Mouse (Mus musculus) ES-E14 (cell line): ENCODE results near the gene Inmt. TPM values are rescaled to one million over a fixed set of nuclear protein-coding genes. Genes with fewer than 3 reads are reported as not detected.

Experiments used
- DNase-seq: peaks from one replicate; pipeline ENCODE4 v3.0.0-alpha.2; 2013; ENCODE audit warnings: low read depth, low spot score
- H3K27ac ChIP-seq: 2 replicates; pipeline ENCODE4 v1.5.1; 2012; ENCODE audit warnings: low read depth, mild to moderate bottlenecking, low read length, moderate library complexity, mixed read lengths; ENCODE audit not compliant: poor library complexity, insufficient read depth, severe bottlenecking
- H3K36me3 ChIP-seq: 2 replicates; pipeline ENCODE4 v1.6.1; 2012; ENCODE audit warnings: mild to moderate bottlenecking, low read length, moderate library complexity, mixed read lengths; ENCODE audit not compliant: control insufficient read depth, poor library complexity, insufficient read depth, severe bottlenecking
- H3K4me1 ChIP-seq, 2 experiments: fragments of 150-350 bp in 1 of 2; sonication (generic) in 1 of 2; 2 replicates each; pipeline ENCODE4 v1.6.1; 2012; ENCODE audit warnings: low read length in 2 of 2, mild to moderate bottlenecking in 1 of 2, mixed read lengths in 1 of 2; ENCODE audit not compliant: control insufficient read depth in 2 of 2, insufficient read depth in 2 of 2, poor library complexity in 1 of 2
- H3K4me3 ChIP-seq, 2 experiments: fragments of 150-350 bp in 1 of 2; sonication (generic) in 1 of 2; 2 replicates each; pipeline ENCODE4 v1.5.1; 2012; ENCODE audit warnings: low read length in 2 of 2, low read depth in 1 of 2, mild to moderate bottlenecking in 1 of 2, mixed read lengths in 1 of 2; ENCODE audit not compliant: insufficient read depth in 1 of 2, poor library complexity in 1 of 2, severe bottlenecking in 1 of 2
- H3K9ac ChIP-seq: 2 replicates; pipeline ENCODE4 v1.6.1; 2012; ENCODE audit warnings: low read depth, mild to moderate bottlenecking, low read length, mixed read lengths; ENCODE audit not compliant: poor library complexity, insufficient read depth, severe bottlenecking
- H3K9me3 ChIP-seq: fragments of 150-350 bp; sonication (generic); 2 replicates; pipeline ENCODE4 v1.6.1; 2012; ENCODE audit warnings: low read depth, mild to moderate bottlenecking, low read length; ENCODE audit not compliant: control insufficient read depth, insufficient read depth
- CHD2 ChIP-seq: IDR thresholded peaks from 2 replicates; pipeline ENCODE4 v1.6.1; 2014; ENCODE audit warnings: mild to moderate bottlenecking, low read depth, low read length, inconsistent platforms
- HCFC1 ChIP-seq: IDR thresholded peaks from 2 replicates; pipeline ENCODE4 v1.6.1; 2012; ENCODE audit warnings: low read length, inconsistent platforms, borderline replicate concordance; ENCODE audit not compliant: insufficient read depth
- MAFK ChIP-seq: IDR thresholded peaks from 2 replicates; pipeline ENCODE4 v1.6.1; 2014; ENCODE audit warnings: mild to moderate bottlenecking, low read depth, low read length, inconsistent platforms; ENCODE audit not compliant: insufficient read depth
- ZC3H11A ChIP-seq: IDR thresholded peaks from 2 replicates; pipeline ENCODE4 v1.6.1; 2012; ENCODE audit warnings: low read depth, mild to moderate bottlenecking, inconsistent platforms, low read length, borderline replicate concordance
- ZNF384 ChIP-seq: IDR thresholded peaks from 2 replicates; pipeline ENCODE4 v1.6.1; 2012; ENCODE audit warnings: low read depth, low read length, inconsistent platforms
- in situ Hi-C, 2 experiments: fragments of 600-800 bp; cut with MboI; formaldehyde crosslinking; loops; one replicate each; pipeline ENCODE4 v1.15.1; 2025; ENCODE audit warnings: low sequenced_read_pairs in 2 of 2, inconsistent platforms in 1 of 2; ENCODE audit not compliant: unreplicated experiment in 2 of 2
- total RNA-seq: library from RNA; depleted of rRNA; stranded (reverse); fragments of 300-350 nt; gene quantifications from 2 replicates; pipeline ENCODE4 v1.2.3, GENCODE M21; 2012; rRNA removed

Inmt gene
- total RNA-seq = not detected in 2 replicates

GRCm38 (mm10) chr6:55174741-55175181, at the start of gene Inmt:
Gene Inmt, minus strand, starts transcription at chr6:55175043.
- Histone ChIP-seq H3K36me3 (no peaks in the 10 kb centered on the region), H3K4me3 (no peak within 1 kb of the TSS), H3K9ac (no peak within 1 kb of the TSS), H3K27ac (no peak within 1 kb of the TSS), H3K9me3 (no peaks in the 10 kb centered on the region), H3K4me1 (0 out of 4 replicates have a peak, but pooled peaks cover 0 to 3% of the 10 kb centered on the region in 2 experiments)
- in situ Hi-C loops = no loop called here
- no peak for DNase-seq
- TF ChIP-seq ZC3H11A (no peak), HCFC1 (no peak), MAFK (no peak), CHD2 (no peak), ZNF384 (no peak)

GRCm38 (mm10) chr6:55223986-55224385, 49.1 kb upstream of the Inmt start:
- H3K9ac ChIP-seq = no peak overlapping the region
- H3K36me3 ChIP-seq = no peaks in the 10 kb centered on the region
- TF ChIP-seq MAFK (no peak), CHD2 (no peak), ZC3H11A (no peak), ZNF384 (no peak), HCFC1 (no peak)
- H3K9me3 ChIP-seq = no peaks in the 10 kb centered on the region
- in situ Hi-C loops = no loop called here
- no peak overlapping the region for H3K27ac ChIP-seq
- H3K4me3 ChIP-seq = no peak overlapping the region
- H3K4me1 ChIP-seq = no peaks in the 10 kb centered on the region
- DNase-seq = no peak

DNA sequence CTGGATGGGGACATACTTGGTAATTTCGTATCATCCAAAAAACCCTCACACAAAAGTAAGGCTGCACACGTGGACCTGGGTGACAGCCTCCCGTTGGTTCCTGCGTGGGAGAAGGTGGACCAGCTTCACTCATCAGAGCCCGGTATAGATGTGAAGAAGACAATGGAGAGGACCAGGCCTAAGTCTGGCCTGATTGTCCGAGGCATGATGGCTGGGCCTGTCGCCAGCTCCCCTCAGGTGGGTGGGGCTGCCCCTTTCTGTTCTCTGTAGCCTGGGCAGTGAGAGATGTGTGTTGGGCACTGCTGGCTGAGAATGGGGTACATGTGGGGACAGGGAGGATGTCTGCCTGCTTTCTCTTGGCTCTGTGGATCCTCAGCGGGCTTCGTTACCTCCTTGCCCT, 43.4 kb upstream of the Inmt start:
- H3K9me3 ChIP-seq = no peaks in the 10 kb centered on the region
- H3K36me3 ChIP-seq = no peaks in the 10 kb centered on the region
- H3K4me1 ChIP-seq = no peaks in the 10 kb centered on the region
- no peak for DNase-seq
- H3K9ac ChIP-seq = no peak overlapping the region
- H3K4me3 ChIP-seq = no peak overlapping the region
- no peak overlapping the region for H3K27ac ChIP-seq
- TF ChIP-seq HCFC1 = no peak
- no peak for TF ChIP-seq CHD2
- TF ChIP-seq ZNF384 = no peak
- no peak for TF ChIP-seq MAFK
- no peak for TF ChIP-seq ZC3H11A
- in situ Hi-C loops = no loop called here

- Histone ChIP-seq H3K9ac (no peak overlapping the region), H3K27ac (no peak overlapping the region), H3K36me3 (no peaks in the 10 kb centered on the region), H3K4me3 (no peak overlapping the region), H3K9me3 (no peaks in the 10 kb centered on the region), H3K4me1 (no peaks in the 10 kb centered on the region)
- no peak for TF ChIP-seq MAFK
- no peak for TF ChIP-seq CHD2
- TF ChIP-seq ZNF384 = no peak
- no peak for TF ChIP-seq HCFC1
- no peak for TF ChIP-seq ZC3H11A
- in situ Hi-C loops = no loop called here
- DNase-seq = no peak
These were observed 39.7 kb upstream of the Inmt start for GRCm38 (mm10) chr6:55214541-55214940.
